8 mouse cellular contexts compared by ENCODE assay signal in genomic region chr12:102438983-102439631, GRCm38 (mm10). TPM values are rescaled to one million over a fixed set of nuclear protein-coding genes. Genes with fewer than 3 reads are reported as not detected.
DNase-seq lines count a peak whose midpoint lies in the region; ATAC-seq and TF ChIP-seq lines count a peak whose summit lies in the region.

No protein-coding gene starts in this region.

- peaks cover 66% of the 10 kb centered on the region for H3K4me1 ChIP-seq in erythroblast, embryonic 14.5 days (ENCODE audit: control insufficient read depth)
- peaks cover 7% of the 10 kb centered on the region for H3K4me1 ChIP-seq in thymus, adult 2 months (replicated peaks; ENCODE audit: control insufficient read depth, insufficient read depth, low read length)
- H3K4me1 ChIP-seq in liver, embryonic 12.5 days = peaks cover 39% of the 10 kb centered on the region

- no peak for DNase-seq in thymus, adult 2 months
- DNase-seq in thymus, postnatal 25 days = no peak
- DNase-seq in testis, postnatal 10 days (ENCODE audit: low spot score) = peak; percentile 55
- DNase-seq in layer of hippocampus, adult 11-12 months (ENCODE audit: low spot score) = no peak

- TF ChIP-seq POLR2A in thymus, adult 2 months (IDR thresholded peaks at IDR 0.05; ENCODE audit: control insufficient read depth, extremely low read depth, insufficient read depth, low read length, poor library complexity) = no peak

- H3K9ac ChIP-seq in liver, embryonic 12.5 days = peak overlapping the region; percentile 47

- ATAC-seq in erythroblast, adult 5-6 weeks (replicated peaks; ENCODE audit: low FRiP score, poor library complexity, severe bottlenecking) = no peak
- ATAC-seq in liver, embryonic 12.5 days = peak; percentile 38
- no peak for ATAC-seq in granulocyte monocyte progenitor cell, adult 5-6 weeks (replicated peaks; ENCODE audit: poor library complexity, severe bottlenecking)

- H3K9me3 ChIP-seq in erythroblast, embryonic 14.5 days (ENCODE audit: control insufficient read depth, low read length) = no peaks in the 10 kb centered on the region
- no peaks in the 10 kb centered on the region for H3K9me3 ChIP-seq in liver, embryonic 12.5 days (replicated peaks)

- peaks cover 3% of the 10 kb centered on the region for H3K36me3 ChIP-seq in erythroblast, embryonic 14.5 days (ENCODE audit: control insufficient read depth)
- no peaks in the 10 kb centered on the region for H3K36me3 ChIP-seq in thymus, adult 2 months (ENCODE audit: control insufficient read depth, insufficient read depth, low read length)
- H3K36me3 ChIP-seq in liver, embryonic 12.5 days = no peaks in the 10 kb centered on the region

- no peak for TF ChIP-seq CTCF in thymus, adult 2 months (IDR thresholded peaks at IDR 0.05; ENCODE audit: borderline replicate concordance, control insufficient read depth, extremely low read depth, insufficient read depth, low read length, poor library complexity)

- peak overlapping the region; percentile 88 for H3K4me3 ChIP-seq in erythroblast, embryonic 14.5 days (replicated peaks)
- H3K4me3 ChIP-seq in thymus, adult 2 months (ENCODE audit: control insufficient read depth, insufficient read depth, low read length) = peak overlapping the region; percentile 58
- peak overlapping the region; percentile 60 for H3K4me3 ChIP-seq in liver, embryonic 12.5 days

- H3K27ac ChIP-seq in thymus, adult 2 months (ENCODE audit: control insufficient read depth, insufficient read depth, low read length) = no peak overlapping the region
- H3K27ac ChIP-seq in liver, embryonic 12.5 days = no peak overlapping the region

- 4% methylated on average over 20 of the region's 20 CpGs for WGBS in thymus, adult 2 months
- 3% methylated on average over 20 of the region's 20 CpGs for WGBS in liver, embryonic 12.5 days (ENCODE audit: insufficient replicate concordance)

- H3K27me3 ChIP-seq in erythroblast, embryonic 14.5 days (ENCODE audit: control insufficient read depth) = peaks cover 2% of the 10 kb centered on the region; the same call in 1 of the 2 replicates
- no peaks in the 10 kb centered on the region for H3K27me3 ChIP-seq in thymus, adult 2 months (ENCODE audit: control insufficient read depth, insufficient read depth, low read length)
- H3K27me3 ChIP-seq in liver, embryonic 12.5 days (replicated peaks) = peaks cover 14% of the 10 kb centered on the region; the same call in 1 of the 2 replicates

- H3K4me2 ChIP-seq in liver, embryonic 12.5 days = peak overlapping the region; percentile 75

RNA-seq across cellular contexts. Expression of gene Lgmn, which starts 0.5 kb away (rescaled TPM):
- 3.7 and 4.8 TPM in 2 replicates for polyA plus RNA-seq in erythroblast, embryonic 14.5 days (2012)
- 27.1 and 37.8 TPM in 2 replicates for total RNA-seq in erythroblast, adult 5-6 weeks (2015; ENCODE audit: low replicate concordance)
- total RNA-seq in erythroblast, adult 5-6 weeks (2017; ENCODE audit: low replicate concordance) = 26.2 and 29.1 TPM in 2 replicates
- 66.8 and 88.9 TPM in 2 replicates for polyA plus RNA-seq in thymus, adult 2 months (2012; rRNA removed)
- 47.2 and 49.9 TPM in 2 replicates for polyA plus RNA-seq in liver, embryonic 12.5 days (2016; fragmentation: Nextera tagmentation; extraction: Ambion mirVana)
- total RNA-seq in granulocyte monocyte progenitor cell, adult 5-6 weeks (2014; fragmentation: Nextera tagmentation) = 0.47 and 0.58 TPM in 2 replicates
- total RNA-seq in granulocyte monocyte progenitor cell, adult 5-6 weeks (2017) = 1.2 and 1.7 TPM in 2 replicates

RNA-seq across cellular contexts. Expression of gene Golga5, which starts 29.8 kb away (rescaled TPM):
- polyA plus RNA-seq in erythroblast, embryonic 14.5 days (2012) = 0.52 and 0.53 TPM in 2 replicates
- 13.2 and 15.0 TPM in 2 replicates for total RNA-seq in erythroblast, adult 5-6 weeks (2015; ENCODE audit: low replicate concordance)
- 15.6 and 29.0 TPM in 2 replicates for total RNA-seq in erythroblast, adult 5-6 weeks (2017; ENCODE audit: low replicate concordance)
- 13.3 and 14.3 TPM in 2 replicates for polyA plus RNA-seq in thymus, adult 2 months (2012; rRNA removed)
- polyA plus RNA-seq in liver, embryonic 12.5 days (2016; fragmentation: Nextera tagmentation; extraction: Ambion mirVana) = 18.5 and 19.5 TPM in 2 replicates
- total RNA-seq in granulocyte monocyte progenitor cell, adult 5-6 weeks (2014; fragmentation: Nextera tagmentation) = 25.2 and 28.7 TPM in 2 replicates
- 53.3 and 71.2 TPM in 2 replicates for total RNA-seq in granulocyte monocyte progenitor cell, adult 5-6 weeks (2017)
